Mouse (Mus musculus): ENCODE measurements around the gene Gng12. TPM values are rescaled to one million over a fixed set of nuclear protein-coding genes. Genes with fewer than 3 reads are reported as not detected.
A peak's percentile ranks its signal among the peaks of the same experiment; 100 is the strongest.
"Not testable (repeated sequence)": the region's sequence is repeated elsewhere in the genome, so short reads cannot be mapped to it uniquely, and the experiment has no call there.

Gng12 gene
- total RNA-seq, 2 experiments from 2014 or later = 26.0 to 27.1 TPM

GRCm38 (mm10) chr6:67015739-67016519, 119.7 kb downstream of the Gng12 start:
- DNase-seq = peak in 1 of 2 experiments; percentile 24

GRCm38 (mm10) chr6:67016520-67017111, 120.4 kb downstream of the Gng12 start:
- intact Hi-C loops (cut with DNase I) = no loop called here
- no peak for DNase-seq

More at GRCm38 (mm10) chr6:67015739-67016519, 119.7 kb downstream of the Gng12 start:
- intact Hi-C loops (cut with DNase I) = no loop called here

- no peak for DNase-seq
- intact Hi-C loops (cut with DNase I) = no loop called here
These were observed 122.2 kb downstream of the Gng12 start for GRCm38 (mm10) chr6:67018365-67018764.

GRCm38 (mm10) chr6:67019001-67019400, 122.8 kb downstream of the Gng12 start:
- intact Hi-C loops (cut with DNase I) = not testable (repeated sequence)

GRCm38 (mm10) chr6:67021308-67021707, 125.1 kb downstream of the Gng12 start:
- intact Hi-C loops (cut with DNase I) = no loop called here
- no peak for DNase-seq

More at GRCm38 (mm10) chr6:67019001-67019400, 122.8 kb downstream of the Gng12 start:
- DNase-seq = not testable (repeated sequence)

GRCm38 (mm10) chr6:67023729-67024128, 127.5 kb downstream of the Gng12 start:
- no peak for DNase-seq
- intact Hi-C loops (cut with DNase I) = no loop called here

GRCm38 (mm10) chr6:67026661-67027060, 130.5 kb downstream of the Gng12 start:
- no peak for DNase-seq
- intact Hi-C loops (cut with DNase I) = no loop called here

- intact Hi-C loops (cut with DNase I) = no loop called here
- DNase-seq = no peak
These were observed 131.4 kb downstream of the Gng12 start for GRCm38 (mm10) chr6:67027438-67028142.

- intact Hi-C loops (cut with DNase I) = no loop called here
- no peak for DNase-seq
These were observed 133.2 kb downstream of the Gng12 start for GRCm38 (mm10) chr6:67029312-67029950.

GRCm38 (mm10) chr6:67029987-67030386, 133.8 kb downstream of the Gng12 start:
- intact Hi-C loops (cut with DNase I) = no loop called here
- DNase-seq = no peak

- intact Hi-C loops (cut with DNase I) = no loop called here
- DNase-seq = no peak
These were observed 134.2 kb downstream of the Gng12 start for GRCm38 (mm10) chr6:67030416-67030815.

GRCm38 (mm10) chr6:67030846-67031245, 134.6 kb downstream of the Gng12 start:
- intact Hi-C loops (cut with DNase I) = no loop called here
- DNase-seq = no peak

GRCm38 (mm10) chr6:67032551-67032950, 136.4 kb downstream of the Gng12 start:
- DNase-seq; intact Hi-C loops (cut with DNase I): not testable (repeated sequence)

GRCm38 (mm10) chr6:67032972-67033371, 136.8 kb downstream of the Gng12 start:
- DNase-seq; intact Hi-C loops (cut with DNase I): not testable (repeated sequence)

- intact Hi-C loops (cut with DNase I) = no loop called here
- DNase-seq = no peak
These were observed 137.4 kb downstream of the Gng12 start for GRCm38 (mm10) chr6:67033604-67034003.

- intact Hi-C loops (cut with DNase I) = loop anchor here (5.0 kb wide), 3 partner anchors 68 to 123 kb away; no protein-coding TSS in a partner anchor
- no peak for DNase-seq
These were observed 138.3 kb downstream of the Gng12 start for GRCm38 (mm10) chr6:67034331-67035130.

GRCm38 (mm10) chr6:67035388-67036299, 139.4 kb downstream of the Gng12 start:
- intact Hi-C loops (cut with DNase I) = loop anchor here (1.0 to 5.0 kb wide), 5 partner anchors 67 to 122 kb away; no protein-coding TSS in a partner anchor
- DNase-seq = no peak

GRCm38 (mm10) chr6:67036356-67036811, 140.2 kb downstream of the Gng12 start:
- intact Hi-C loops (cut with DNase I) = loop anchor here (1.0 to 5.0 kb wide), 5 partner anchors 66 to 121 kb away; no protein-coding TSS in a partner anchor
- peak; percentile 80 to 83 for DNase-seq
